In the genomic region with DNA sequence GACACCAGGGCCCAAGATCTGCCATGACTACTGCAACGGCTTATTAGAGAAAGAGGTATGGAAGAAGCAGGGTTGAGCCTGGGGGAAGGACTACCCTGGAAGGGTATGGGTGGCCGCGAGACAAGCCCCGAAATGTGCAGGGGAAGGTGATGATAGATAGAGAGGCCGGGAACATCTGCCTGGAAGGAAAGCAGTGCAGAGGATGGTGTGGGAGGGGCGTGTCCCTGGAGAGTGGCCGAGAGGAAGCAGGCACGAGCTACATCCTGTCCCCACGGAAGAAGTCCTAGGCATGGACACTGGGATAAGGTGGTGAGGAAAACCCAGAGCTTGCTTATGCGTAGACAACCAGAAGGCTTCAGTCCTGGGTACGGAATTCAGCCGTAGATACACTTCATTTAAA, we compare ENCODE assay signal across 12 mouse cellular contexts. TPM values are rescaled to one million over a fixed set of nuclear protein-coding genes. Genes with fewer than 3 reads are reported as not detected.
DNase-seq lines count a peak whose midpoint lies in the region; ATAC-seq and TF ChIP-seq lines count a peak whose summit lies in the region.
"Had no signal": no experiment of that assay in that cellular context is flagged by ENCODE, and none has a peak within 500 bp of the region (broad histone marks: within the 10 kb centered on the region; RNA-seq: fewer than 3 reads in every experiment).

No protein-coding gene starts in this region.

- no peaks in the 10 kb centered on the region for H3K27me3 ChIP-seq in hindbrain, embryonic 15.5 days
- H3K27me3 ChIP-seq in hindbrain, embryonic 12.5 days, result no peaks in the 10 kb centered on the region
- H3K27me3 ChIP-seq in heart, embryonic 13.5 days (replicated peaks), result no peaks in the 10 kb centered on the region
- no peaks in the 10 kb centered on the region for H3K27me3 ChIP-seq in kidney, adult 2 months (replicated peaks; ENCODE audit: control insufficient read depth, insufficient read depth, low read length)
- H3K27me3 ChIP-seq: liver, embryonic 13.5 days; Patski had no signal

- WGBS in hindbrain, embryonic 15.5 days, result 71% methylated on average over 12 of the region's 12 CpGs
- 86% methylated on average over 12 of the region's 12 CpGs for WGBS in hindbrain, embryonic 12.5 days
- 36% methylated on average over 12 of the region's 12 CpGs for WGBS in heart, embryonic 13.5 days
- WGBS in kidney, adult 2 months, result 65% methylated on average over 12 of the region's 12 CpGs

- H3K4me2 ChIP-seq in hindbrain, embryonic 15.5 days, result no peak overlapping the region
- no peak overlapping the region for H3K4me2 ChIP-seq in hindbrain, embryonic 12.5 days (replicated peaks)
- no peak overlapping the region for H3K4me2 ChIP-seq in heart, embryonic 13.5 days
- H3K4me2 ChIP-seq: liver, embryonic 13.5 days had no signal

- no peak for TF ChIP-seq POLR2A in embryonic fibroblast, embryonic 13.5 days (IDR thresholded peaks at IDR 0.05; ENCODE audit: low read depth, low read length)
- TF ChIP-seq POLR2A in kidney, adult 2 months (IDR thresholded peaks at IDR 0.05; ENCODE audit: low read depth, low read length), result no peak

- H3K27ac ChIP-seq in hindbrain, embryonic 15.5 days (replicated peaks), result peak overlapping the region; percentile 14; the same call in 1 of the 2 replicates
- no peak overlapping the region for H3K27ac ChIP-seq in hindbrain, embryonic 12.5 days
- H3K27ac ChIP-seq in embryonic fibroblast, embryonic 13.5 days (ENCODE audit: insufficient read depth, low read length), result peak overlapping the region; percentile 96; the same call in 1 of the 2 replicates
- peak overlapping the region; percentile 33 for H3K27ac ChIP-seq in heart, embryonic 13.5 days (replicated peaks)
- H3K27ac ChIP-seq in kidney, adult 2 months (ENCODE audit: insufficient read depth, low read depth, low read length), result no peak overlapping the region
- H3K27ac ChIP-seq: liver, embryonic 13.5 days had no signal

- H3K9me3 ChIP-seq in hindbrain, embryonic 15.5 days, result no peaks in the 10 kb centered on the region
- no peaks in the 10 kb centered on the region for H3K9me3 ChIP-seq in hindbrain, embryonic 12.5 days (replicated peaks)
- H3K9me3 ChIP-seq in heart, embryonic 13.5 days, result no peaks in the 10 kb centered on the region
- H3K9me3 ChIP-seq: liver, embryonic 13.5 days had no signal

- intact Hi-C loops in left cerebral cortex, postnatal 36 days (cut with DNase I), result no loop called here

- no peaks in the 10 kb centered on the region for H3K36me3 ChIP-seq in hindbrain, embryonic 15.5 days
- H3K36me3 ChIP-seq in hindbrain, embryonic 12.5 days, result peaks cover 9% of the 10 kb centered on the region; the same call in 1 of the 2 replicates
- H3K36me3 ChIP-seq in heart, embryonic 13.5 days, result peaks cover 26% of the 10 kb centered on the region
- H3K36me3 ChIP-seq in kidney, adult 2 months (ENCODE audit: control insufficient read depth, insufficient read depth, low read length), result no peaks in the 10 kb centered on the region
- H3K36me3 ChIP-seq: liver, embryonic 13.5 days had no signal

- H3K9ac ChIP-seq in hindbrain, embryonic 15.5 days, result no peak overlapping the region
- no peak overlapping the region for H3K9ac ChIP-seq in hindbrain, embryonic 12.5 days
- H3K9ac ChIP-seq in heart, embryonic 13.5 days, result no peak overlapping the region
- H3K9ac ChIP-seq: liver, embryonic 13.5 days had no signal

- H3K4me1 ChIP-seq in hindbrain, embryonic 15.5 days (replicated peaks), result peaks cover 18% of the 10 kb centered on the region
- H3K4me1 ChIP-seq in hindbrain, embryonic 12.5 days, result peaks cover 23% of the 10 kb centered on the region
- peaks cover 22% of the 10 kb centered on the region for H3K4me1 ChIP-seq in embryonic fibroblast, embryonic 13.5 days (ENCODE audit: control insufficient read depth, insufficient read depth, low read length)
- peaks cover 66% of the 10 kb centered on the region for H3K4me1 ChIP-seq in heart, embryonic 13.5 days
- no peaks in the 10 kb centered on the region for H3K4me1 ChIP-seq in kidney, adult 2 months (ENCODE audit: control insufficient read depth, insufficient read depth, low read length)
- H3K4me1 ChIP-seq: liver, embryonic 13.5 days had no signal

- peak; percentile 35; the same call in 1 of the 2 replicates for ATAC-seq in hindbrain, embryonic 15.5 days (ENCODE audit: low FRiP score, low read depth)
- ATAC-seq in hindbrain, embryonic 12.5 days (ENCODE audit: low FRiP score), result no peak
- ATAC-seq in heart, embryonic 13.5 days (ENCODE audit: extremely low read depth, insufficient number of reproducible peaks, low FRiP score, low TSS enrichment), result no peak
- ATAC-seq: Patski had no signal

- H3K4me3 ChIP-seq in hindbrain, embryonic 15.5 days, result no peak overlapping the region
- no peak overlapping the region for H3K4me3 ChIP-seq in hindbrain, embryonic 12.5 days
- no peak overlapping the region for H3K4me3 ChIP-seq in embryonic fibroblast, embryonic 13.5 days (ENCODE audit: insufficient read depth, low read length)
- no peak overlapping the region for H3K4me3 ChIP-seq in heart, embryonic 13.5 days
- H3K4me3 ChIP-seq in kidney, adult 2 months (ENCODE audit: insufficient read depth, low read depth, low read length), result no peak overlapping the region
- H3K4me3 ChIP-seq: liver, embryonic 13.5 days had no signal

- TF ChIP-seq CTCF in embryonic fibroblast, embryonic 13.5 days (IDR thresholded peaks at IDR 0.05; ENCODE audit: borderline replicate concordance, insufficient read depth, low read length), result no peak
- no peak for TF ChIP-seq CTCF in kidney, adult 2 months (conservative IDR thresholded peaks at IDR 0.05; ENCODE audit: insufficient read depth, insufficient read length, low read depth, low read length)

- DNase-seq in lung, postnatal 14 days, result peak; percentile 25
- DNase-seq in left cerebral cortex, postnatal 36 days (ENCODE audit: low spot score in 2 of 2), result no peak
- no peak for DNase-seq in thymus, postnatal 0 days (ENCODE audit: low spot score)
- DNase-seq in kidney, adult 2 months, result no peak
- DNase-seq: layer of hippocampus, postnatal 36 days; liver, embryonic 13.5 days had no signal

RNA-seq across cellular contexts. Expression of a gene that starts 56.9 kb away (rescaled TPM):
- 6.5 and 7.0 TPM in 2 replicates for polyA plus RNA-seq in hindbrain, embryonic 15.5 days (2015; fragmentation: Nextera tagmentation; extraction: Ambion mirVana)
- 17.3 and 17.7 TPM in 2 replicates for polyA plus RNA-seq in hindbrain, embryonic 12.5 days (2016; fragmentation: Nextera tagmentation; extraction: Ambion mirVana)
- 89.7 and 101 TPM in 2 replicates for polyA plus RNA-seq in embryonic fibroblast, embryonic 13.5 days (2011; ENCODE audit: insufficient read length, low read depth, missing spikeins)
- polyA plus RNA-seq in heart, embryonic 13.5 days (2015; fragmentation: Nextera tagmentation; extraction: Ambion mirVana), result 14.7 and 15.4 TPM in 2 replicates
- total RNA-seq in left cerebral cortex, postnatal 36 days (2021), result 1 to 10 TPM; 3.5 to 6.1 TPM
- polyA plus RNA-seq in thymus, postnatal 0 days (2015; fragmentation: Nextera tagmentation; extraction: Ambion mirVana), result 1.2 and 1.3 TPM in 2 replicates
- 10.0 and 10.2 TPM in 2 replicates for polyA plus RNA-seq in kidney, adult 2 months (2012; rRNA removed)
- total RNA-seq: CH12.LX had no signal

Comparison
In these comparisons a context has a peak if more than half of its experiments do, and no peak if none do; other contexts are left out.
1. H3K27ac ChIP-seq: peak in hindbrain, embryonic 15.5 days (single experiment), embryonic fibroblast, embryonic 13.5 days (single experiment) and heart, embryonic 13.5 days (single experiment); none in hindbrain, embryonic 12.5 days (single experiment) and kidney, adult 2 months (single experiment).